Mouse (Mus musculus): ENCODE results near the gene Brca2. TPM values are rescaled to one million over a fixed set of nuclear protein-coding genes. Genes with fewer than 3 reads are reported as not detected.
A peak's percentile ranks its signal among the peaks of the same experiment; 100 is the strongest.

Gene Brca2
- polyA plus RNA-seq, 1 experiment from 2014 or later, result 11.9 TPM

DNA sequence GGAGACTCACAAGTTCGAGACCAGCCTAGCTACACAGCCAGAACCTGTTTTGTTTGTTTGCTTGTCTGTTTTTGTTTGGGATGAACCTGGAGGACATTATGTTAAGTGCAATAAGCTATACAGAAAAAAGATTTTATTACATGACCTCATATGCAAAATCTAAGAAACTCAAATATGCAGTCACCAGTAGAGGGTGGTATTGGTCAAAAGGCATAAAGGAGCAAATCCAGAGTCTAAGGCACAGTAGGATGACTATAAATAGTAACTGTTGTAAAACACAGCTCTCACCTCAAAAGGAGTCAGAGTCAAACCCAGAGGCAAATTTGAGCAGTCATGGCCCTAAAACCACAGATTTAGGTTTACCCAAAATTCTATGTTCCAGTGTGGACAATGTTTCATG, 2.9 kb upstream of the Brca2 start:
- no peak overlapping the region for H3K4me3 ChIP-seq
- no peak overlapping the region for H3K9ac ChIP-seq
- H3K9me3 ChIP-seq, result no peaks in the 10 kb centered on the region
- ATAC-seq (replicated peaks), result no peak
- peaks cover 11% of the 10 kb centered on the region for H3K4me1 ChIP-seq
- no peak overlapping the region for H3K4me2 ChIP-seq
- no peak overlapping the region for H3K27ac ChIP-seq
- WGBS, result 82% methylated on average over 1 of the region's 1 CpGs
- H3K36me3 ChIP-seq (replicated peaks), result no peaks in the 10 kb centered on the region
- H3K27me3 ChIP-seq (replicated peaks), result no peaks in the 10 kb centered on the region

DNA sequence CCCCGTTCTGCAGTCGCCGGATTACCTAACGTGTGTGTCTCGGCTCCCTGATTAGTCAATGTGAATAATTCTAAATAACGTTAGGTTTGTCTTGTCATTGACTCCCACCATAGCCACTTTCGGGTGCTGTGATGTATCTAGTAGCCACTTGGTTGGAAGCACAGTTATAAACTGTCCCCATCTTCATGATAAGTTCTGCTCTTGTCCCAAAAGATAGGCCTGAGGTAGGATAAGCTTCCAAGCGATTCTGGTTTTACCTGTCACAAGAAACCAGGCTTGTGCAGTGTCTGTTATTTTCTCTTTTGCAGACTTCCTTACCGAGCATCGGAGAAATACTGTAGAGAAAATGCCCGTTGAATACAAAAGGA, 421 bp downstream of the Brca2 start:
- H3K9ac ChIP-seq, result peak overlapping the region; percentile 96
- no peaks in the 10 kb centered on the region for H3K27me3 ChIP-seq (replicated peaks)
- peak overlapping the region; percentile 76 for H3K27ac ChIP-seq
- H3K4me3 ChIP-seq, result peak overlapping the region; percentile 92
- ATAC-seq (replicated peaks), result no peak; the same call in 1 of the 2 replicates
- no peaks in the 10 kb centered on the region for H3K36me3 ChIP-seq (replicated peaks)
- H3K4me1 ChIP-seq, result peaks cover 11% of the 10 kb centered on the region
- peak overlapping the region; percentile 66 for H3K4me2 ChIP-seq
- no peaks in the 10 kb centered on the region for H3K9me3 ChIP-seq
- 7% methylated on average over 11 of the region's 11 CpGs for WGBS

DNA sequence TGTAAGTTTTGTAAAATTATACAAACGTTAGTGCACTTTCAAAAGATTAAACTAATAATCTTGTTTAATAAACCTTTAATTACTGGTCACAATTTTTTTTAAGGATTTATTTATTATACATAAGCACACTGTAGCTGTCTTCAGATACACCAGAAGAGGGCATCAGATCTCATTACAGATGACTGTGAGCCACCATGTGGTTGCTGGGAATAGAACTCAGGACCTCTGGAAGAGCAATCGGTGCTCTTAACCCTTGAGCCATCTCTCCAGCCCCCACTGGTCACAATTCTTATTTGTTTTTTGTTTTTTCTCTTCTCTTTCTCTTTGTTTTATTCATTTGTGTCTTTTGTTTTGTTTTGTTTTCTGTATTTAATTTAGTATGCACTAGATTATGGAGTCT, 2.8 kb downstream of the Brca2 start:
- Histone ChIP-seq H3K27me3 (replicated peaks) (no peaks in the 10 kb centered on the region), H3K36me3 (replicated peaks) (no peaks in the 10 kb centered on the region), H3K9ac (no peak overlapping the region), H3K4me1 (peaks cover 11% of the 10 kb centered on the region), H3K9me3 (no peaks in the 10 kb centered on the region), H3K4me3 (no peak overlapping the region), H3K4me2 (no peak overlapping the region), H3K27ac (no peak overlapping the region)
- WGBS, result 79% methylated on average over 2 of the region's 2 CpGs
- no peak for ATAC-seq (replicated peaks)

DNA sequence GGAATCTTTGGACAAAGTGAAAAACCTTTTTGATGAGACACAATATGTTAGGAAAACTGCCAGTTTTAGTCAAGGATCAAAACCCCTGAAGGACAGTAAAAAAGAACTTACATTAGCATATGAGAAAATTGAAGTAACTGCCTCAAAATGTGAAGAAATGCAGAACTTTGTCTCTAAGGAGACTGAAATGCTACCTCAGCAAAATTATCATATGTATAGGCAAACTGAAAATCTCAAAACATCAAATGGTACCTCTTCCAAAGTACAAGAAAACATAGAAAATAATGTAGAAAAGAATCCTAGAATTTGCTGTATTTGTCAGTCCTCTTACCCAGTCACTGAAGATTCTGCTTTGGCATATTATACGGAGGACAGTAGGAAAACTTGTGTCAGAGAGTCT, 18.9 kb downstream of the Brca2 start:
- H3K4me2 ChIP-seq, result no peak overlapping the region
- H3K27me3 ChIP-seq (replicated peaks), result no peaks in the 10 kb centered on the region
- no peaks in the 10 kb centered on the region for H3K4me1 ChIP-seq
- no peak overlapping the region for H3K9ac ChIP-seq
- 94% methylated on average over 1 of the region's 1 CpGs for WGBS
- no peaks in the 10 kb centered on the region for H3K9me3 ChIP-seq
- H3K36me3 ChIP-seq (replicated peaks), result peaks cover 17% of the 10 kb centered on the region; the same call in 1 of the 2 replicates
- ATAC-seq (replicated peaks), result no peak
- no peak overlapping the region for H3K4me3 ChIP-seq
- no peak overlapping the region for H3K27ac ChIP-seq

DNA sequence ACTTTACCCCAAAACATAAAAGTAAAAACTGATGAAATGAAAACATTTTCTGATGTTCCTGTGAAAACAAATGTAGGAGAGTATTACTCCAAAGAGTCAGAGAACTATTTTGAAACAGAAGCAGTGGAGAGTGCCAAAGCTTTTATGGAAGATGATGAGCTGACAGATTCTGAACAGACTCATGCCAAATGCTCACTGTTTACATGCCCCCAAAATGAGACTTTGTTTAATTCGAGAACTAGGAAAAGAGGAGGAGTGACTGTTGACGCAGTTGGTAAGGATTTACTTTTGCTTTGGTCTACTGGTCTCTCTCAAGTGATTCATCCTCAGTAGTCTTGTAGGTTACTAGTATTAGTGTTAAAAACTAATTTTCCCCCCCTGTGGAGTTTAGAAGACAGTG, 20.8 kb downstream of the Brca2 start:
- peaks cover 17% of the 10 kb centered on the region; the same call in 1 of the 2 replicates for H3K36me3 ChIP-seq (replicated peaks)
- 93% methylated on average over 2 of the region's 2 CpGs for WGBS
- H3K9ac ChIP-seq, result no peak overlapping the region

DNA sequence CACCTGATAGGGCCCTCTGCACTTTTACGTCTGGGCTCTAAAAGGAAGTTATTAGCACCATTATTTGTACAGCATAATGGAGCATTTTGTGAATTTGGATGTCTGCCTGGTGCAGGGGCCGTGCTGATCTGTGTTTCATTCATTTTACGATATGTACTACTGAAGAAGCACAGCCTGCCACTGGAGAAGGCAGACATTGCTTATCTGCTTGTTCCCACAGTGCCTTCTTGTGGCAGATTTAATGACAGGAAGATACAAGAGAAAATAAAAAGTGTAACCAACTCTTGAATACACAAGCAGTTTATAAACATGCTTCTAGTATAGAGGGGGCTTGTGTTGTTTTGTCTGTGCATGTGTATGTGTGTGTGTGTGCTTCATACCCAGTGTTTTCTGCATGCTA, 29.2 kb downstream of the Brca2 start:
- Histone ChIP-seq H3K27me3 (replicated peaks) (no peaks in the 10 kb centered on the region), H3K9me3 (no peaks in the 10 kb centered on the region), H3K4me3 (no peak overlapping the region), H3K4me2 (no peak overlapping the region), H3K4me1 (no peaks in the 10 kb centered on the region), H3K9ac (no peak overlapping the region), H3K27ac (no peak overlapping the region), H3K36me3 (replicated peaks) (no peaks in the 10 kb centered on the region)
- WGBS, result 78% methylated on average over 3 of the region's 3 CpGs
- no peak for ATAC-seq (replicated peaks)

More for the DNA sequence above, 20.8 kb downstream of the Brca2 start:
- Histone ChIP-seq H3K4me3 (no peak overlapping the region), H3K27me3 (replicated peaks) (no peaks in the 10 kb centered on the region), H3K4me2 (no peak overlapping the region), H3K27ac (no peak overlapping the region), H3K9me3 (no peaks in the 10 kb centered on the region), H3K4me1 (no peaks in the 10 kb centered on the region)
- ATAC-seq (replicated peaks), result no peak

DNA sequence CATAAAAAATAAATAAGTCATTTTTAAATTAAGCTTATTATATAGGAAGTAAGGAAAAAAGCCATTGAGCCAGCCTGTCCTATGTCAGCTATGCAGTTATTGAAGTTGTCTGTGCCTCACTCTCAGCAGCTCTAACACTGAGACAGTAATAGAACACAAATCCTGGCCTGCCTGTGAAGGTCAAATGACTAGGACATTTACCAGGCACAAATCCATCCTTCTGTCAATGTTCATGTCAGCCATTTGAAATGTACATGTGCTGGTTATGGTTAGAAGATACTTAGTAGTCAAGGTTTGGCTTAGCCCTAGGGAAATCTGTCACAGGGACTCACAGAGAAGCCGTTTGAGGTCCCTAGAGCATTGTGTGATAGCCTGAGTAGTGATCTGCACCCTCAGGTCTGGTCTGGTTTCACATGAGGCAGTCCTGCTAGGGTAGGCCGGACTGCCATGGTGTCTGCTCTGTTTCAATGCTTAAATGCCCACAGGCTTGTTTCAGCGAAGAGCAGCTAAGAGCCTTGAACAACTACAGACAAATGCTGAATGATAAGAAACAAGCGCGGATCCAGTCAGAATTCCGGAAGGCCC, 37.2 kb downstream of the Brca2 start:
- no peak overlapping the region for H3K4me3 ChIP-seq
- no peak overlapping the region for H3K9ac ChIP-seq
- no peak overlapping the region for H3K27ac ChIP-seq
- no peak for ATAC-seq (replicated peaks)
- no peaks in the 10 kb centered on the region for H3K9me3 ChIP-seq
- no peak overlapping the region for H3K4me2 ChIP-seq
- no peaks in the 10 kb centered on the region for H3K27me3 ChIP-seq (replicated peaks)
- no peaks in the 10 kb centered on the region; the same call in 1 of the 2 replicates for H3K36me3 ChIP-seq (replicated peaks)
- WGBS, result 92% methylated on average over 6 of the region's 6 CpGs
- no peaks in the 10 kb centered on the region for H3K4me1 ChIP-seq

DNA sequence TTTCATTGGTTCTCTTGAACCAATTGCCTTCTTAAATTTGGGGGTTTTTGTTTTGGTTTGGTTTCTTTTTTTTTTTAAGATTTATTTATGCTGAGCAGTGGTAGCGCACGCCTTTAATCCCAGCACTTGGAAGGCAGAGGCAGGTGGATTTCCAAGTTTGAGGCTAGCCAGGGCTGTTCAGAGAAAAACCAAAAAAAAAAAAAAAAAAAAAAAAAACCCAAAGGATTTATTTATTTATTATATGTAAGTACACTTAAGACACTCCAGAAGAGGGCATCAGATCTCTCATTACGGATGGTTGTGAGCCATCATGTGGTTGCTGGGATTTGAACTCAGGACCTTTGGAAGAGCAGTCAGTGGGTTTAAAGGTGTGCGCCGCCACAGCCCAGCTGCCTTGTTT, 38.4 kb downstream of the Brca2 start:
- Histone ChIP-seq H3K27ac (no peak overlapping the region), H3K36me3 (replicated peaks) (no peaks in the 10 kb centered on the region; the same call in 1 of the 2 replicates), H3K27me3 (replicated peaks) (no peaks in the 10 kb centered on the region), H3K4me2 (no peak overlapping the region), H3K4me3 (no peak overlapping the region), H3K9me3 (no peaks in the 10 kb centered on the region), H3K9ac (no peak overlapping the region), H3K4me1 (no peaks in the 10 kb centered on the region)
- WGBS, result 98% methylated on average over 5 of the region's 5 CpGs
- no peak for ATAC-seq (replicated peaks)

DNA sequence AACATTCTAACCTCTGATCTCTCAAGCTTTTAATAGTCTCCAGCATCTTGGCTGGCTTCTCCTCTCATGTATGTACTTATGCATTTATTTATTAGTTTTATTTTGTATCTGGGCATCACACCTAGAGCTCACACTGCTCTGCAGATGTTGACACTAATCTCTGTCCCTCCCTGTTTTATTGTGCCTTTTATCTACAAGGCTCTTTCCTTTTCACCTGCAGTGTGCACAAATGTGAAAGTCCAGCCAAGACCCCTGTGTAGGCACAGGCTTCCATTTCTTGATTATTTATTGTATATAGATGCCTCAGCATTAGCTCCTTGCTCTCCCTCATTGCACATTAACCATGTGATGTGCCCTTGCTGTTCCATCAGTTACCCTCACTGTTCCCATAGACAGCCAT, 38.9 kb downstream of the Brca2 start:
- H3K9me3 ChIP-seq, result no peaks in the 10 kb centered on the region
- ATAC-seq (replicated peaks), result no peak
- H3K36me3 ChIP-seq (replicated peaks), result no peaks in the 10 kb centered on the region; the same call in 1 of the 2 replicates
- no peak overlapping the region for H3K4me3 ChIP-seq
- H3K4me2 ChIP-seq, result no peak overlapping the region
- no peak overlapping the region for H3K27ac ChIP-seq
- no peak overlapping the region for H3K9ac ChIP-seq
- H3K27me3 ChIP-seq (replicated peaks), result no peaks in the 10 kb centered on the region
- H3K4me1 ChIP-seq, result no peaks in the 10 kb centered on the region

DNA sequence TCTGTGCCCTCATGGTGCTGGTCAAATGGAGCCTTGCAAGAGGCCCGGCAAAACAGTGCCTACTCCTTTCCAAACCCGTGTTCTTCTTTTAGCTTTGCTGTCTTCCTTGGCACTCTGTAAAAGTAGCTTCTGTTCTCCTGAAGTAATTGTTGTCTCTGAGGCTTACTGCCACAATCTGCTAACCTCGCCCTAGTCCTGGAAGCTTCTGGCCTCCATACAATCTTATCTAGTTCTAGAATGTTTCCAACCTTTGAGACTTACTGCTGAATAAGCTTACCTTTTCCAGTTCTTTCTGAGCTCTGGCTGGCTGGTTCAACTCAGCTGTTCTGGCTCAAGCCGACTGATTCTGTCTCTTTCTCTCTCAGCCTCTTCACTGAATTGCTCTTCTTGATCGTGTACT, 39.4 kb downstream of the Brca2 start:
- H3K36me3 ChIP-seq (replicated peaks), result no peaks in the 10 kb centered on the region; the same call in 1 of the 2 replicates
- H3K4me3 ChIP-seq, result no peak overlapping the region
- ATAC-seq (replicated peaks), result no peak
- H3K9me3 ChIP-seq, result no peaks in the 10 kb centered on the region
- H3K27ac ChIP-seq, result no peak overlapping the region
- H3K9ac ChIP-seq, result no peak overlapping the region
- no peaks in the 10 kb centered on the region for H3K27me3 ChIP-seq (replicated peaks)
- no peak overlapping the region for H3K4me2 ChIP-seq
- H3K4me1 ChIP-seq, result no peaks in the 10 kb centered on the region
- 98% methylated on average over 5 of the region's 5 CpGs for WGBS

DNA sequence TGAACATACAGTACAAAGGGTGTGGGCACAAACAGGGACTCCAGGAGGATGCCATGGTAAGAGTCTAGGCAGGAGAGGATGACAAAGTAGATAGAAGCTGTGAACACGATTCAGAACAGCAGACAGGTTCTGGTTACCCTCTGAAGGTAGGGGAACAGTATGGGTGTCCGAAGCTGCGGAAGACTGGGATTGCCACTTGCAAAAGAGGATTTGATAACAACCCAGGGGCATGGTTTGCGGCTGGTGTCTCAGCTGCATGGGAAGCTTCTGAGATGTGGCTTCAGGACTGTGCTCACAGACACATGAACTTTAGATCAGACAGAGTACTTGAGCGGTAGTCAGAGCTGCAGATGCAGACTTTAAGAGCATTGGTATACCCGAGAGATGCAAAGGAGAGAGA, 42.0 kb downstream of the Brca2 start:
- no peaks in the 10 kb centered on the region for H3K4me1 ChIP-seq
- WGBS, result 94% methylated on average over 6 of the region's 6 CpGs
- H3K9ac ChIP-seq, result no peak overlapping the region
- no peak overlapping the region for H3K27ac ChIP-seq
- H3K36me3 ChIP-seq (replicated peaks), result peaks cover 6% of the 10 kb centered on the region; the same call in 1 of the 2 replicates
- no peak overlapping the region for H3K4me2 ChIP-seq
- no peaks in the 10 kb centered on the region for H3K9me3 ChIP-seq
- no peak overlapping the region for H3K4me3 ChIP-seq
- no peaks in the 10 kb centered on the region for H3K27me3 ChIP-seq (replicated peaks)
- no peak for ATAC-seq (replicated peaks)

DNA sequence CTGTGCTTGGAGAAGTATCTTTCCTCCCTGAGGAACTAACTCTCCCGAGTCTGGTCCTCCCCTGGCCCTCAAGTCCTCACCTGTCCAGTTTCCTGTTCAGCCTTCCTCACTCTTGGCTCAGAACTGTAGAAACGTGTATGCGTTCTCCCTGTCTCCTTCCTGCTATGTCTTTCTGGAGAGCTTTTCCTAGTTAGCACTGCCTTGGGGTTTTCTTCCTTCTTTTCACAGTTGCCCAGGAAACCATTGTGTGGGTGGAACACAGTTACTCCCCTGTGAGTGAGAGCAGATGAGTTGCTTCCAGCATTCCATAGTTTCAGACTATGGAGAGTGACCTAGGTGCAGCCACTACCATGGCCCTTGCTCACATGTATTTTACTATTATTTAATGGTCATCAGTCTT, 43.8 kb downstream of the Brca2 start:
- Histone ChIP-seq H3K9me3 (no peaks in the 10 kb centered on the region), H3K27ac (no peak overlapping the region), H3K4me1 (no peaks in the 10 kb centered on the region), H3K4me3 (no peak overlapping the region), H3K27me3 (replicated peaks) (no peaks in the 10 kb centered on the region), H3K9ac (no peak overlapping the region), H3K4me2 (no peak overlapping the region), H3K36me3 (replicated peaks) (peaks cover 6% of the 10 kb centered on the region; the same call in 1 of the 2 replicates)
- 54% methylated on average over 3 of the region's 3 CpGs for WGBS
- no peak for ATAC-seq (replicated peaks)

DNA sequence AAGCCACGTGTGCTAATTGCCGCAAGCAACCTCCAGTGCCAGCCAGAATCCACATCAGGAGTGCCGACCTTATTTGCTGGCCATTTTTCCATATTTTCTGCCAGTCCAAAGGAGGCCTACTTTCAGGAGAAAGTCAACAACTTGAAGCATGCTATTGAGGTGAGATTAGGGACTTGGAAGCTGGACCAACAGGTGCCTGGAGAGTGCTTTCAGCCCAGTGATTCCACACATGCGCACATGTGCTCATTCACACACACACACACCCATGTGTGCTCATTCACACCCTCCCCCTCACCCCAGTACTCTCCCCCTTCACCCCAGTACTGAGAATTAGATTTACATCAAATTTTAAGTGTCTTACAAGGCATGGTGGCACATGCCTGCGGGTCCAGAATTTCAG, 44.5 kb downstream of the Brca2 start:
- no peaks in the 10 kb centered on the region for H3K27me3 ChIP-seq (replicated peaks)
- no peak overlapping the region for H3K4me3 ChIP-seq
- H3K4me1 ChIP-seq, result no peaks in the 10 kb centered on the region
- no peak for ATAC-seq (replicated peaks)
- 0 out of 2 replicates have a peak, but pooled peaks cover 6% of the 10 kb centered on the region for H3K36me3 ChIP-seq (replicated peaks)
- 91% methylated on average over 5 of the region's 5 CpGs for whole genome bisulfite sequencing
- no peak overlapping the region for H3K27ac ChIP-seq
- H3K9ac ChIP-seq, result no peak overlapping the region
- H3K9me3 ChIP-seq, result no peaks in the 10 kb centered on the region
- no peak overlapping the region for H3K4me2 ChIP-seq
